Mouse (Mus musculus): ENCODE results near the gene Gm42417. TPM values are rescaled to one million over a fixed set of nuclear protein-coding genes. Genes with fewer than 3 reads are reported as not detected.

Gm42417 gene
- polyA plus RNA-seq, 1 experiment from 2014 or later: not detected

DNA sequence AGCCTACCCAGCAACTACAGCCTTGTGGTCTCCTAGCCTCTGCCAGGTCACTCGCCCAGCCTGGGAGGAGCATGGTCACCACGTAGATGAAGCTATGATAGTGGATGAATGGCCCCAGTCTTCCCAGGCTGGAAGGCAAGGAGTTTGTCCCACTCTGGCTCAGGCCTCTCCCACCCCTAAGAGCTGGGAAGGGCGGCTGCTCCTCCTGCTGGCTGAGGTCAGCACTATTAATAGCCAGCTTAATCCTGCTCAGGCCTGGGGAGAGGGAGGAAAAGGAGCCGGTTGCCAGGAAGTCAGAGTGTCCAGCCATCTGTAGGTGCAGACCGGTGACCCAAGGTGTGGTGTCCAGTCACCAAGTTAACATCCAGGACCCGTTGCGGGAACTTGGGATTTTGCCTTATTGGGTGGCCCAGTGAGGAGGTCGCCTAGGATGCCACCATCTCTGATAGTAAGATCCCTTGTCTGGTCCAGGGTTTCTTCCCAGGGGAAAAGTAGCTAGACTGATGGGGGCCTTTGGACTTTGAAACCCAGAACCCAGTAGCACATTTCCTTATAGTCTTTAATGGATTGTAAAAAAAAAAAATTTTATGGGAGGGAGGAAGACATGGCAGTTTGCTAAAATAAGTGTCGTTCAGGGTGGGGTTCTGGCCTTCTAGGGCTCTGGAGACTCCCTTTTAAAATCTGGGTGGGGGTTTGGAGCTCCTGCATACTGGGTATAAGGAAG is 46.7 kb downstream of the Gm42417 start:
- Histone ChIP-seq H3K4me2 (no peak overlapping the region), H3K27ac (replicated peaks) (0 out of 2 replicates have a peak overlapping the region, but pooled peaks have one; percentile 21), H3K27me3 (replicated peaks) (no peaks in the 10 kb centered on the region), H3K4me1 (peaks cover 17% of the 10 kb centered on the region), H3K9ac (peak overlapping the region; percentile 71), H3K4me3 (no peak overlapping the region), H3K36me3 (no peaks in the 10 kb centered on the region), H3K9me3 (no peaks in the 10 kb centered on the region)
- 30% methylated on average over 9 of the region's 9 CpGs for WGBS
- ATAC-seq (ENCODE audit: extremely low read depth, insufficient number of reproducible peaks, low FRiP score, low TSS enrichment): peak; percentile 59

DNA sequence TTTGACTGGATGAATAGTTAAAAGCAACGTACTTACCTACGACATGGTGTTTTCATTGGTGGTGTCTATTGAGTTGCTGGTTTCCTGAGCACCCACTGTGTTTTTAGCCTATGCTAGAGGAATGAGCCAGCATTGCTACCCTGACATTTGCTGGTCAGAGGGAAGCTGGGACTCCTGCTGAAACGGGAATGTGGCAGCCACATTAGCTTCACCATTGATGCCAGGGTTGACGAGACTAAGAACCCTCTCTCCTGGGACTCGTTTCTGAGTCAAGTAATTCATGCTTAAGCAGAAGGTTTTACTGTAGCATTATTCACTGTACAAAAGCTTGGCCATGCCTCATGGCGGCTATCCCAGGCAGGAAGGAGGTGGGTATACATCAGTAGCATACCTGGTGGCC is 49.6 kb downstream of the Gm42417 start:
- Histone ChIP-seq H3K36me3 (no peaks in the 10 kb centered on the region), H3K27ac (replicated peaks) (no peak overlapping the region), H3K4me3 (no peak overlapping the region), H3K9me3 (no peaks in the 10 kb centered on the region), H3K4me2 (no peak overlapping the region), H3K4me1 (peaks cover 9% of the 10 kb centered on the region), H3K9ac (no peak overlapping the region), H3K27me3 (replicated peaks) (no peaks in the 10 kb centered on the region)
- 76% methylated on average over 6 of the region's 6 CpGs for WGBS
- ATAC-seq (ENCODE audit: extremely low read depth, insufficient number of reproducible peaks, low FRiP score, low TSS enrichment): no peak

DNA sequence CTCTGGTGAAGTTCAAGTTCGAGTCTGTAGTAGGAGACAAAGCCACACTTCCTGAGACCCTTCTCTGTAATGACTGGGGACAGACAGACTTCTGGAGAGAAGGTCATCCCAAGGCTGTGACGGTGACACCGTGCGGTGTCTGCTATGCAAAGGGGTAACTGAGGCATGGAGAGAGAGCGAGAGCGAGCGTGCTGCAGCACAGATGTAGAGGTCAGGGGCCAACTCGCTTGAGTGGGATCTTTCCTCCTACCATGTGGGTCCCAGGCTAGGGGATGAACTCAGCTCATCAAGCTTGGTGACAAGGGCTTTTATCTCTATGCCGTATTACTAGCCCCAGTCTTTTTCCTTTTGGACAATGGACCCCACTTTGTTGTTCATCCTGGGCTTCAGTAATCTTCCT is 52.1 kb downstream of the Gm42417 start:
- H3K27me3 ChIP-seq (replicated peaks): no peaks in the 10 kb centered on the region
- H3K4me1 ChIP-seq: peaks cover 10% of the 10 kb centered on the region
- H3K27ac ChIP-seq (replicated peaks): no peak overlapping the region
- no peaks in the 10 kb centered on the region for H3K36me3 ChIP-seq
- H3K9me3 ChIP-seq: no peaks in the 10 kb centered on the region
- no peak for ATAC-seq (ENCODE audit: extremely low read depth, insufficient number of reproducible peaks, low FRiP score, low TSS enrichment)
- no peak overlapping the region for H3K9ac ChIP-seq
- 88% methylated on average over 9 of the region's 9 CpGs for WGBS
- H3K4me3 ChIP-seq: no peak overlapping the region
- no peak overlapping the region for H3K4me2 ChIP-seq

DNA sequence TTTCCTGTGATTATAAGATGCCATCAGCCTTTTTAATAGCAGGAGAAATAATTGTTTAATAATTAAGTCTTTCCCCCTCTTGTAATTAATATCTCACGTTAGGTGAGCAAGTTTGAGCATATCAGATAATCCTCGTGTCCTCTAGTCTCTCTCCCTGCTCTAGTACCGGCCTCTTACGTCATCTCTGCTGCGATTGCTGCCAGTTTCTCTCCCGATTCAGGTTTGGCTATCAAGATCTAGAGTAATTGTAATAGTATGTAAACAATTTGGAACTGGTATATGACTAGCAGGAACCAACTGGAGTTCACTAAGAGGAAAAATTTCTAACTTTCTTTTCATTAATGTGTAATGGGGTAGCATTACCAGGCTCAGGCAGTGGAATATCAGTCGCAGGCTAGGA is 54.1 kb downstream of the Gm42417 start:
- no peak for ATAC-seq (ENCODE audit: extremely low read depth, insufficient number of reproducible peaks, low FRiP score, low TSS enrichment)
- WGBS: 60% methylated on average over 7 of the region's 7 CpGs
- Histone ChIP-seq H3K4me2 (no peak overlapping the region), H3K27ac (replicated peaks) (no peak overlapping the region), H3K4me3 (no peak overlapping the region), H3K9ac (no peak overlapping the region), H3K4me1 (0 out of 2 replicates have a peak, but pooled peaks cover 7% of the 10 kb centered on the region), H3K27me3 (replicated peaks) (no peaks in the 10 kb centered on the region), H3K9me3 (no peaks in the 10 kb centered on the region), H3K36me3 (no peaks in the 10 kb centered on the region)

DNA sequence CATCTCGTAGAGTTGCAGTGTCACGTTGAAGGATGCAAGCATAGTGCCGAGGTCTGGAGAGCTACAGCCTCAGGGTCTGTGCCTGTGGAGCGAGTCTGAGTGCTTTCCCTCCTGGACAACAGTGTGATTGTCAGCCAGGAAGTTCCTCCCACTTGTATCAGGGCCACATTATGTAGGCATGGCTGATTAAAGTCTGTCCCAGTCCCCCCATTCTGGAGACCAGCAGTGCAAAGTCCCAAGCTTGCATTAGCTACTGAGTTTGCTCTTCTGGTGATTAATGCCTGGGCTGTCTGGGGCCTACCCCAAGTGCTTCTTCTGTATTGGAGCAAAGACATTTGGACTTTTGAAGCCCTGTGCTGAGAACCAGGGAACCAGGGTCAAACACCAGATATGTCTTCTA is 55.4 kb downstream of the Gm42417 start:
- no peak for ATAC-seq (ENCODE audit: extremely low read depth, insufficient number of reproducible peaks, low FRiP score, low TSS enrichment)
- Histone ChIP-seq H3K4me2 (no peak overlapping the region), H3K9ac (no peak overlapping the region), H3K4me3 (no peak overlapping the region), H3K36me3 (no peaks in the 10 kb centered on the region), H3K27ac (replicated peaks) (no peak overlapping the region), H3K27me3 (replicated peaks) (no peaks in the 10 kb centered on the region), H3K9me3 (no peaks in the 10 kb centered on the region), H3K4me1 (0 out of 2 replicates have a peak, but pooled peaks cover 7% of the 10 kb centered on the region)
- WGBS: 56% methylated on average over 4 of the region's 4 CpGs

Small RNAs within 50 kb of the gene (microRNA-seq; reads per million reads assigned to microRNA genes)
- not detected for gene Gm47280

Other genes with a start within 250 kb of the Gm42417 start
- gene Arid5a, start 231.7 kb downstream of the Gm42417 start, polyA plus RNA-seq (2015; fragmentation: Nextera tagmentation; extraction: Ambion mirVana): 12.7 and 13.4 TPM in 2 replicates
- gene Kansl3, start 170.2 kb downstream of the Gm42417 start, polyA plus RNA-seq (2015; fragmentation: Nextera tagmentation; extraction: Ambion mirVana): 39.0 and 39.5 TPM in 2 replicates
- gene Fer1l5, start 167.1 kb downstream of the Gm42417 start, polyA plus RNA-seq (2015; fragmentation: Nextera tagmentation; extraction: Ambion mirVana): 0.78 and 0.89 TPM in 2 replicates
- 44.2 and 49.5 TPM in 2 replicates for gene Lman2l, start 94.2 kb downstream of the Gm42417 start, polyA plus RNA-seq (2015; fragmentation: Nextera tagmentation; extraction: Ambion mirVana)
- 6.3 and 6.7 TPM in 2 replicates for gene Cnnm4, start 67.8 kb downstream of the Gm42417 start, polyA plus RNA-seq (2015; fragmentation: Nextera tagmentation; extraction: Ambion mirVana)
- 2.0 and 2.4 TPM in 2 replicates for gene Cnnm3, start 27.6 kb downstream of the Gm42417 start, polyA plus RNA-seq (2015; fragmentation: Nextera tagmentation; extraction: Ambion mirVana)
- gene Ankrd23, start 2.5 kb downstream of the Gm42417 start, polyA plus RNA-seq (2015; fragmentation: Nextera tagmentation; extraction: Ambion mirVana): 17.7 and 20.1 TPM in 2 replicates
- gene Ankrd39, start 8.0 kb upstream of the Gm42417 start, polyA plus RNA-seq (2015; fragmentation: Nextera tagmentation; extraction: Ambion mirVana): 23.6 and 27.2 TPM in 2 replicates
- 10.0 and 10.2 TPM in 2 replicates for gene Sema4c, start 18.9 kb upstream of the Gm42417 start, polyA plus RNA-seq (2015; fragmentation: Nextera tagmentation; extraction: Ambion mirVana)
- 2.1 TPM in 2 replicates for gene Fam178b, start 143.8 kb upstream of the Gm42417 start, polyA plus RNA-seq (2015; fragmentation: Nextera tagmentation; extraction: Ambion mirVana)
- 1,082 and 1,332 TPM in 2 replicates for gene Cox5b, start 152.0 kb upstream of the Gm42417 start, polyA plus RNA-seq (2015; fragmentation: Nextera tagmentation; extraction: Ambion mirVana)
- gene 4933424G06Rik, start 170.7 kb upstream of the Gm42417 start, polyA plus RNA-seq (2015; fragmentation: Nextera tagmentation; extraction: Ambion mirVana): 0.13 TPM in 1 of 2 replicates, not detected in the other
- gene Actr1b, start 175.0 kb upstream of the Gm42417 start, polyA plus RNA-seq (2015; fragmentation: Nextera tagmentation; extraction: Ambion mirVana): 85.5 and 90.6 TPM in 2 replicates
- gene Zap70, start 222.4 kb upstream of the Gm42417 start, polyA plus RNA-seq (2015; fragmentation: Nextera tagmentation; extraction: Ambion mirVana): 0.31 and 0.34 TPM in 2 replicates

Measured in heart, embryonic 13.5 days (tissue).